Mouse (Mus musculus): ENCODE results near the gene Klk1b1. TPM values are rescaled to one million over a fixed set of nuclear protein-coding genes. Genes with fewer than 3 reads are reported as not detected.

The Klk1b1 gene
- not detected in 2 replicates for polyA plus RNA-seq (2015; fragmentation: Nextera tagmentation; extraction: Ambion mirVana)

DNA sequence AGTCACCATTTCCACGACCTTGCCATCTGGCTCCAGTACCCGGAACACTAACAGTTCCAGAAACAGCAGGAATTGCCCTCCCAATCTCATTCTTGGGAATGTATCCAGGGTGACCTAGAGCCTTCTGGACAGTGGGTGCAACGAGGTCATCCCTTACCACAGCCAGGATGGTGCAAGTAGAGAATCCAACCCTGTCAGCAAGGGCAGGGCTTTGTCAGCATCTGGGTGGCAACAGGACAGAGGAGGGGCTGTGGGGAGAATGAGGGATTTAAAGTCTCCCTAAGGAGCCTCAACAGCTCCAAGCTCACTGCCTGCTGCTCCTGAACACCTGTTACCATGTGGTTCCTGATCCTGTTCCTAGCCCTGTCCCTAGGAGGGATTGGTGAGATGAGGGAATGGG, at the start of gene Klk1b1:
Gene Klk1b1, plus strand, starts transcription at position 301 of the 400 bp plus-strand sequence.
- H3K36me3 ChIP-seq (ENCODE audit: control insufficient read depth, insufficient read depth) = no peaks in the 10 kb centered on the region
- H3K4me2 ChIP-seq (ENCODE audit: low read length) = no peak within 1 kb of the TSS
- H3K9ac ChIP-seq (replicated peaks; ENCODE audit: low read depth, low read length) = no peak within 1 kb of the TSS
- H3K27ac ChIP-seq (ENCODE audit: low read length) = no peak within 1 kb of the TSS
- ATAC-seq = no peak
- no peaks in the 10 kb centered on the region for H3K9me3 ChIP-seq (ENCODE audit: control insufficient read depth, low read length)
- no peak within 1 kb of the TSS for H3K4me3 ChIP-seq (replicated peaks; ENCODE audit: low read length)
- no peaks in the 10 kb centered on the region for H3K4me1 ChIP-seq (replicated peaks; ENCODE audit: control insufficient read depth, insufficient read depth, low read length)
- 62% methylated on average over 3 of the region's 3 CpGs for WGBS
- H3K27me3 ChIP-seq (replicated peaks; ENCODE audit: control insufficient read depth, insufficient read depth, low read length) = no peaks in the 10 kb centered on the region

GRCm38 (mm10) chr7:43918426-43918825, 48.1 kb upstream of the Klk1b1 start:
- no peaks in the 10 kb centered on the region for H3K4me1 ChIP-seq (replicated peaks; ENCODE audit: control insufficient read depth, insufficient read depth, low read length)
- ATAC-seq = no peak

DNA sequence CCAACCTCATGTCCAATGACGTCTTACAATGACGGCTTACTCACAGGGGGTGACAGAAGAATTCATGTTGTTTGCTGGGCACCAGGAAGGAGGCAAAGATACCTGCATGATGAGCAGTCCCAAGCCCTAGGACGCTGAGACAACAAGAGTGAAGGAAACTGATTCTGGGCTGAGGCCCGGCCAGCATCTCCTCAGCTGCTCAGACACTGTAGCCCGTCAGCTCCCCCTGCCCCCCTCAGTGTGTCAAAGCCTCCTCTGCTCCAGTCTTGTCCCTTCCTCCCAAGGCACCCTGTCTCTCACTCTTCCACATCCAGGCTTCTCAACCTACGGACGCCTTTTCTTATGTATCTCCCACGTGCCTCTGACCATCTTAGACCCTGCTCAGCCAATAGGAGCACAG, 47.7 kb upstream of the Klk1b1 start:
- no peak overlapping the region for H3K9ac ChIP-seq (replicated peaks; ENCODE audit: low read depth, low read length)
- H3K4me2 ChIP-seq (ENCODE audit: low read length) = no peak overlapping the region
- no peak overlapping the region for H3K4me3 ChIP-seq (replicated peaks; ENCODE audit: low read length)
- H3K27me3 ChIP-seq (replicated peaks; ENCODE audit: control insufficient read depth, insufficient read depth, low read length) = no peaks in the 10 kb centered on the region
- H3K27ac ChIP-seq (ENCODE audit: low read length) = no peak overlapping the region
- no peak for ATAC-seq
- no peaks in the 10 kb centered on the region for H3K9me3 ChIP-seq (ENCODE audit: control insufficient read depth, low read length)
- 80% methylated on average over 8 of the region's 8 CpGs for WGBS
- no peaks in the 10 kb centered on the region for H3K4me1 ChIP-seq (replicated peaks; ENCODE audit: control insufficient read depth, insufficient read depth, low read length)
- H3K36me3 ChIP-seq (ENCODE audit: control insufficient read depth, insufficient read depth) = no peaks in the 10 kb centered on the region

More at GRCm38 (mm10) chr7:43918426-43918825, 48.1 kb upstream of the Klk1b1 start:
- H3K27me3 ChIP-seq (replicated peaks; ENCODE audit: control insufficient read depth, insufficient read depth, low read length) = no peaks in the 10 kb centered on the region
- no peak overlapping the region for H3K27ac ChIP-seq (ENCODE audit: low read length)
- no peak overlapping the region for H3K9ac ChIP-seq (replicated peaks; ENCODE audit: low read depth, low read length)
- H3K36me3 ChIP-seq (ENCODE audit: control insufficient read depth, insufficient read depth) = no peaks in the 10 kb centered on the region
- 91% methylated on average over 13 of the region's 13 CpGs for WGBS
- H3K4me2 ChIP-seq (ENCODE audit: low read length) = no peak overlapping the region
- no peaks in the 10 kb centered on the region for H3K9me3 ChIP-seq (ENCODE audit: control insufficient read depth, low read length)
- H3K4me3 ChIP-seq (replicated peaks; ENCODE audit: low read length) = no peak overlapping the region

GRCm38 (mm10) chr7:43919559-43920451, 46.7 kb upstream of the Klk1b1 start:
- Histone ChIP-seq H3K9ac (replicated peaks; ENCODE audit: low read depth, low read length) (no peak overlapping the region), H3K4me2 (ENCODE audit: low read length) (no peak overlapping the region), H3K27me3 (replicated peaks; ENCODE audit: control insufficient read depth, insufficient read depth, low read length) (no peaks in the 10 kb centered on the region), H3K27ac (ENCODE audit: low read length) (no peak overlapping the region), H3K36me3 (ENCODE audit: control insufficient read depth, insufficient read depth) (no peaks in the 10 kb centered on the region), H3K4me1 (replicated peaks; ENCODE audit: control insufficient read depth, insufficient read depth, low read length) (no peaks in the 10 kb centered on the region), H3K9me3 (ENCODE audit: control insufficient read depth, low read length) (no peaks in the 10 kb centered on the region), H3K4me3 (replicated peaks; ENCODE audit: low read length) (no peak overlapping the region)
- ATAC-seq = peak; percentile 89
- 34% methylated on average over 14 of the region's 14 CpGs for WGBS

- no peak overlapping the region for H3K4me2 ChIP-seq (ENCODE audit: low read length)
- H3K27ac ChIP-seq (ENCODE audit: low read length) = no peak overlapping the region
- ATAC-seq = no peak
- 91% methylated on average over 3 of the region's 3 CpGs for WGBS
- no peaks in the 10 kb centered on the region for H3K4me1 ChIP-seq (replicated peaks; ENCODE audit: control insufficient read depth, insufficient read depth, low read length)
- no peak overlapping the region for H3K9ac ChIP-seq (replicated peaks; ENCODE audit: low read depth, low read length)
- H3K36me3 ChIP-seq (ENCODE audit: control insufficient read depth, insufficient read depth) = no peaks in the 10 kb centered on the region
- H3K9me3 ChIP-seq (ENCODE audit: control insufficient read depth, low read length) = no peaks in the 10 kb centered on the region
- no peak overlapping the region for H3K4me3 ChIP-seq (replicated peaks; ENCODE audit: low read length)
- H3K27me3 ChIP-seq (replicated peaks; ENCODE audit: control insufficient read depth, insufficient read depth, low read length) = no peaks in the 10 kb centered on the region
These were observed 46.0 kb upstream of the Klk1b1 start for GRCm38 (mm10) chr7:43920582-43920981.

DNA sequence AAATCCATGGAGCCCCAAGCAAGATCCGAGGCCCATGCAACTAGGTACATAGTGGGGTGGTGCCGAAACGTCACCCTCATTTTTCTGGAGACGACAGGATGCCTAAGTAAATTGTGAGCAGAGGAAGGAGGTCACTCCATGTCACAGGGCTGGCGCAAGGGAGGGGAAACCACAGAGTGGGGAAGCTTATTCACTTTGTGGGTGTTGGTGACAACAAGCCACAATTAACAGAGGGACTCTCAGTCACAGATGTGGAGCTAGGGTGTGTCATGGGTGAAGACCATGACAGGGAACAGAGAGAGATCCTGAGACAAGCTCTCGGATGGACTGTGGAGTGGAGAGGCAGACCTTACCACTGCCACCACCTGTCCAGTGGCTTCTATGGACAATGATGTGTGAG, 45.5 kb upstream of the Klk1b1 start:
- H3K4me1 ChIP-seq (replicated peaks; ENCODE audit: control insufficient read depth, insufficient read depth, low read length) = no peaks in the 10 kb centered on the region
- no peak for ATAC-seq
- H3K27ac ChIP-seq (ENCODE audit: low read length) = no peak overlapping the region
- no peaks in the 10 kb centered on the region for H3K9me3 ChIP-seq (ENCODE audit: control insufficient read depth, low read length)
- H3K27me3 ChIP-seq (replicated peaks; ENCODE audit: control insufficient read depth, insufficient read depth, low read length) = no peaks in the 10 kb centered on the region
- H3K9ac ChIP-seq (replicated peaks; ENCODE audit: low read depth, low read length) = no peak overlapping the region
- H3K36me3 ChIP-seq (ENCODE audit: control insufficient read depth, insufficient read depth) = no peaks in the 10 kb centered on the region
- H3K4me3 ChIP-seq (replicated peaks; ENCODE audit: low read length) = no peak overlapping the region
- no peak overlapping the region for H3K4me2 ChIP-seq (ENCODE audit: low read length)
- WGBS = 87% methylated on average over 6 of the region's 6 CpGs

DNA sequence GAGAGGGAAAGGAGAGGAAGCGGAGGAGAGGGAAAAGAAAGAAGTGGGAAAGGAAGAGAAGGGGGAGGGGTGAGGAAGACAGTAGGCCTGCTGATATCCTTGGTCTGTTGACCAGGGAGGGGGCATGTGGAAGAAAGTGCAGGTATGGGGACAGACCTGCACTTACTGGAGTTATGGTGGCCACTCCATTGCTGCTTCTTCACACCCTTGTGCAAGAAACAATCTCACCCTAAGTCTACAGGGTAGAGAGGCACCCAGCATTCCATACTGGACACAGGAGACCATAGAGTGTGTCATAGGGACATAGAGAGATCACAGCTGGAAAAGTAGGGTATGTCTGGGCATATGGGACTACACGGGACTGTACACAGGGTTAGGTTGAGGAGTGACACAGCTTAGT, 44.6 kb upstream of the Klk1b1 start:
- Histone ChIP-seq H3K9me3 (ENCODE audit: control insufficient read depth, low read length) (no peaks in the 10 kb centered on the region), H3K9ac (replicated peaks; ENCODE audit: low read depth, low read length) (no peak overlapping the region), H3K4me3 (replicated peaks; ENCODE audit: low read length) (no peak overlapping the region), H3K27me3 (replicated peaks; ENCODE audit: control insufficient read depth, insufficient read depth, low read length) (no peaks in the 10 kb centered on the region), H3K36me3 (ENCODE audit: control insufficient read depth, insufficient read depth) (no peaks in the 10 kb centered on the region), H3K27ac (ENCODE audit: low read length) (no peak overlapping the region), H3K4me1 (replicated peaks; ENCODE audit: control insufficient read depth, insufficient read depth, low read length) (no peaks in the 10 kb centered on the region), H3K4me2 (ENCODE audit: low read length) (no peak overlapping the region)
- ATAC-seq = no peak
- WGBS = 85% methylated on average over 2 of the region's 2 CpGs

GRCm38 (mm10) chr7:43925985-43926384, 40.6 kb upstream of the Klk1b1 start:
- no peaks in the 10 kb centered on the region for H3K27me3 ChIP-seq (replicated peaks; ENCODE audit: control insufficient read depth, insufficient read depth, low read length)
- no peaks in the 10 kb centered on the region for H3K36me3 ChIP-seq (ENCODE audit: control insufficient read depth, insufficient read depth)
- WGBS = 71% methylated on average over 5 of the region's 5 CpGs
- no peak overlapping the region for H3K4me2 ChIP-seq (ENCODE audit: low read length)
- H3K4me3 ChIP-seq (replicated peaks; ENCODE audit: low read length) = no peak overlapping the region
- H3K4me1 ChIP-seq (replicated peaks; ENCODE audit: control insufficient read depth, insufficient read depth, low read length) = no peaks in the 10 kb centered on the region
- no peak overlapping the region for H3K27ac ChIP-seq (ENCODE audit: low read length)
- H3K9me3 ChIP-seq (ENCODE audit: control insufficient read depth, low read length) = no peaks in the 10 kb centered on the region
- no peak overlapping the region for H3K9ac ChIP-seq (replicated peaks; ENCODE audit: low read depth, low read length)
- no peak for ATAC-seq

GRCm38 (mm10) chr7:43928521-43928920, 38.0 kb upstream of the Klk1b1 start:
- 45% methylated on average over 4 of the region's 4 CpGs for WGBS
- Histone ChIP-seq H3K27me3 (replicated peaks; ENCODE audit: control insufficient read depth, insufficient read depth, low read length) (0 out of 2 replicates have a peak, but pooled peaks cover 3% of the 10 kb centered on the region), H3K4me3 (replicated peaks; ENCODE audit: low read length) (no peak overlapping the region), H3K9me3 (ENCODE audit: control insufficient read depth, low read length) (no peaks in the 10 kb centered on the region), H3K9ac (replicated peaks; ENCODE audit: low read depth, low read length) (no peak overlapping the region), H3K4me2 (ENCODE audit: low read length) (no peak overlapping the region), H3K4me1 (replicated peaks; ENCODE audit: control insufficient read depth, insufficient read depth, low read length) (no peaks in the 10 kb centered on the region), H3K27ac (ENCODE audit: low read length) (no peak overlapping the region), H3K36me3 (ENCODE audit: control insufficient read depth, insufficient read depth) (no peaks in the 10 kb centered on the region)
- ATAC-seq = no peak

Data from forebrain, embryonic 16.5 days (tissue).